Mouse (Mus musculus) bone marrow, adult 2 months (tissue): ENCODE results near the gene Fam219b. TPM values are rescaled to one million over a fixed set of nuclear protein-coding genes. Genes with fewer than 3 reads are reported as not detected.

Experiments
- H3K27ac ChIP-seq: fragments of 200-500 bp; 2 replicates; pipeline ENCODE4 v1.5.1; 2012; ENCODE audit warnings: low read depth, mild to moderate bottlenecking, control low read depth, inconsistent platforms, low read length; ENCODE audit not compliant: control insufficient read depth, poor library complexity, insufficient read depth
- H3K4me1 ChIP-seq: fragments of 200-500 bp; 2 replicates; pipeline ENCODE4 v1.6.1; 2011; ENCODE audit warnings: low read length; ENCODE audit not compliant: control insufficient read depth, insufficient read depth
- H3K4me3 ChIP-seq: fragments of 200-500 bp; replicated peaks from 2 replicates; pipeline ENCODE3; 2011; ENCODE audit warnings: mild to moderate bottlenecking, low read depth, low read length, control low read depth; ENCODE audit not compliant: control insufficient read depth
- CTCF ChIP-seq: fragments of 200-500 bp; IDR thresholded peaks from 2 replicates; pipeline ENCODE4 v1.5.1; 2011; ENCODE audit warnings: low read length, control low read depth; ENCODE audit not compliant: control insufficient read depth, insufficient read depth
- POLR2A ChIP-seq: fragments of 200-500 bp; IDR thresholded peaks from 2 replicates; pipeline ENCODE4 v1.6.1; 2011; ENCODE audit warnings: low read depth, mild to moderate bottlenecking, control low read depth, low read length, borderline replicate concordance; ENCODE audit not compliant: control insufficient read depth
- WGBS: fragments of 180-500 bp; shearing (Covaris S2); methylation state at CpG from one replicate; pipeline ENCODE4 v1.1.7; 2018; 5-methylcytosine and 5-hydroxymethylcytosine counted together
- polyA plus RNA-seq: library from polyadenylated mRNA; stranded (reverse); fragments of >200 nt; gene quantifications from 2 replicates; pipeline ENCODE4 v1.2.4, GENCODE M21; 2011; ENCODE audit warnings: low replicate concordance; ENCODE audit not compliant: missing spikeins, insufficient read depth, insufficient read length

Gene Fam219b
- polyA plus RNA-seq, 1 experiment, result 10.3 TPM

DNA sequence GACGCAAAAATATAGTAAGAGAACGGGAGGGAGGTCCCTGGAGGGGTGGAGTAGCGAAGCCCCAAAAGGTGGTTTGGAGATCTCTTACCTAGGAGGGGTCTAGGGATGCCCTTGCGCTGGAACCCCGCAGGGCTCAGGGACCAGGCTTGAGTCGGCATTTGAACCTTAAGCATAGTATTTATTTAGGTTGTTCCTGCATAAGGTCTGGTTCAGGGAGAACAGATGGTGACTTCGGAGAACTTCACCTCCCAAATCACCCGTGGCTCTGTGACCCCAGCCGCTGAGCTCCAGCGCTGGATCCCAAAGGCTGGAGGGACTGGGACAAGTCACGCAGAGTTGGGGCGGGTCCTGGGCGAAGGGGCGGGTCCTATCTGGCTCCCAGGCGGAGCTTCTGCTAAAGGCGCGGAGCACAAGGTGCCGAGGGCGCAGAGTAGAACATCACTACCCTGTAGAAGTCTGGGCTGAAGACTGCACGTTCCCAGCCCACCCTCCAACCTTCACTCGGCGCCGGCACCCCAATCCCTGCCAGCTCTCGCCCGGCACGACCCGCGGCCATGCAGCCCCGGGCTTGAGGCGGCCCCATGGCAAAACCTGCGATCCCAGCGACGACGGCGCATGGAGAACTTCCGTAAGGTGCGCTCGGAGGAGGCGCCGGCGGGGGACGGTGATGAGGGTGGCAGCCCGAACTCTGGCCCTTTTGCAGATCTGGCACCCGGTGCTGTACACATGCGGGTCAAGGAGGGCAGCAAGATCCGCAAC, 33.5 kb upstream of the Fam219b start, which contains the start of gene Rpp25:
Gene Rpp25, plus strand, starts transcription at position 405 of the 759 bp plus-strand sequence.
- Histone ChIP-seq H3K4me1 (no peaks in the 10 kb centered on the region; the same call in 1 of the 2 replicates), H3K4me3 (no peak within 1 kb of the TSS)
- no peak for TF ChIP-seq POLR2A

DNA sequence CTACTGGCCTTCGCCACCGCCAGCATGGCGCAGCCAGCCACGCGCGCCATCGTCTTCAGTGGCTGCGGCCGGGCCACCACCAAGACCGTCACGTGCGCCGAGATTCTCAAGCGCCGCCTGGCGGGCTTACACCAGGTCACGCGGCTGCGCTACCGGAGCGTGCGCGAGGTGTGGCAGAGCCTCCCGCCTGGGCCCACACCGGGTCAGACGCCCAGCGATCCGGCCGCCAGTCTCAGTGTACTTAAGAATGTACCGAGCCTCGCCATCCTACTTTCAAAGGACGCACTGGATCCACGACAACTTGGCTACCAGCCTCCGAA, 33.0 kb upstream of the Fam219b start:
- Histone ChIP-seq H3K27ac (no peak overlapping the region), H3K4me1 (no peaks in the 10 kb centered on the region; the same call in 1 of the 2 replicates), H3K4me3 (no peak overlapping the region)
- peak; percentile 32; the same call in 1 of the 2 replicates for TF ChIP-seq CTCF
- TF ChIP-seq POLR2A, result no peak
- 2% methylated on average over 34 of the region's 34 CpGs for WGBS

More for the DNA sequence above, 33.5 kb upstream of the Fam219b start, which contains the start of gene Rpp25:
- no peak within 1 kb of the TSS for H3K27ac ChIP-seq
- WGBS, result 1% methylated on average over 46 of the region's 46 CpGs

DNA sequence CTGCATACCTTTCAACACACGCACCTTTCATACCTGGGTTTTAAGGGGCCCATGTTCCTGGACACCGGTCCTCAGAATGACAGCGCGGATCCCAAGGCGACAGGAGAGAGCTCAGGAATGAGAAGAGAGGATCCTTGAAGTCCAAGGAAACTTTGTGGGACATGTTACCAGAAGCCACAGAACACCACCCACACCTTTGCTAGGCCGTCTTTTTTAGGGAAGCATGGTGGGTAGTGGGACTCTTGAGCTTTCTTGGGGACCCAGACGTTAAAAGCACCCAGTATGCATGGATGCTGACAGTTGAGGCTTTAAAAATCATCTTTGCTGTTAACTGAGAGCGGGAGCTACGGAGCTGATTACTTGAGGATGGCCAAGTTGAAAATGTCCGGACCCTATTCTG, 32.4 kb upstream of the Fam219b start:
- TF ChIP-seq CTCF, result no peak
- no peak for TF ChIP-seq POLR2A
- 55% methylated on average over 10 of the region's 10 CpGs for WGBS
- H3K4me3 ChIP-seq, result no peak overlapping the region
- H3K4me1 ChIP-seq, result no peaks in the 10 kb centered on the region; the same call in 1 of the 2 replicates
- H3K27ac ChIP-seq, result no peak overlapping the region

DNA sequence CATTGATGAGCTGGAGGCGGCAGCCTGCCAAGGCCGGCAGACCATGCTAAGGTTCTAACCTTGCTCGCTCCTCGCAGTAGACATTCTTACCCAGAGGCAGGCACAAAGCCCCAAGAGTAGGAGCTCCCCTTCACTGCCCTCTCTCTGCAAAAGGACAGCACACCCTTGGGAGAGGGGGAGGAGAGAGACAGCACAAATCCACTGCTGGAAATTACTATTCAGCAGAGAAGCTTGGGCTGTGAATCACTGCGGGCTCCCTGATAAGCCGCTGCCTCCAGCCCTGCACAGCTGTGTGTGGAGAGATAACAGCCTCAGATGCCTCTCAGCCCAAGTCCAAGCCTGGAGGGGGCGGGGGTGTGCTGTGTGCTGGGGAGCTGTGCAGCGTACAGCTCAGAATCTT, 31.6 kb upstream of the Fam219b start:
- TF ChIP-seq POLR2A (no peak), CTCF (no peak)
- WGBS, result 9% methylated on average over 8 of the region's 8 CpGs

DNA sequence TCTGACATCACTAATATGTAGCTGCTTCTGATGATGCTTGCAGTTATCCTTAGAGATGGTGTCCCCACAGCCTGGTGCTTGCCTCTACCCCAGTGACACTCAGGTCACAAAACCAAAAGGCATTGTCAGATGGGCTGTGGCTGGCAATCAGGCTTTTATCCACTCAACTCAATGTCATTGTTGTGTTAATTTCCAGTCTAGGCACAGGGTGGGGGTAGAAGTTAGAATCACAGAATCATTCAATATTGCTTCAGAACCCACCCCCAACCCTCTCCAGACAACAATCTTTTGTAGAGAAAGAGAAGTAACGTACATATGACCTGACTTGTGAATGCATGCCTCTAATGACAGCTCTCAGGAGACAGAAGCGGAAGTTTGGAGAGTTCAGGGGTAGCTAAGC, 26.8 kb upstream of the Fam219b start:
- TF ChIP-seq CTCF (no peak), POLR2A (no peak)
- no peaks in the 10 kb centered on the region for H3K4me1 ChIP-seq
- 46% methylated on average over 2 of the region's 2 CpGs for WGBS
- H3K27ac ChIP-seq, result no peak overlapping the region
- no peak overlapping the region for H3K4me3 ChIP-seq

More for the DNA sequence above, 31.6 kb upstream of the Fam219b start:
- no peak overlapping the region for H3K27ac ChIP-seq
- no peak overlapping the region for H3K4me3 ChIP-seq
- no peaks in the 10 kb centered on the region; the same call in 1 of the 2 replicates for H3K4me1 ChIP-seq

DNA sequence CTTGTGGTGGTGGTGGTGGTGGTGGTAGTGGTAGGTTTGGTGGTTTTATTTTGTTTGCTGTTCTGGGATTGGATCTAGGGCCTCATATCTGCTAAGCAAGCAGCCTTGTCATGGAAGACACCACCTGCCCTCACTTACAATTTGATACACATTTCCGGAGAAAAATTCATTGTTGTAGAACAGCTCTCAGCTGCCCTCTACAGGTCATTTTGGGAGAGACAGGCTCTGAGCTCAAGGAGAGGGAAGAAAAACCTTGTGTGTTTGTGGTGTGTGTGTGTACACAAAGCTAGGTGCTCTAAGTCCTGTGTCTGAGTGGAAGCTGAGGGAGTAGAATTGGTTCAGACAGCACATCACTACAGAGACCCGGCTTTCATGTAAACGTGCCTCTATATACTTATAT, 20.2 kb upstream of the Fam219b start:
- Histone ChIP-seq H3K4me3 (no peak overlapping the region), H3K27ac (no peak overlapping the region), H3K4me1 (no peaks in the 10 kb centered on the region; the same call in 1 of the 2 replicates)
- TF ChIP-seq CTCF (no peak), POLR2A (no peak)
- WGBS, result 10% methylated on average over 3 of the region's 3 CpGs

DNA sequence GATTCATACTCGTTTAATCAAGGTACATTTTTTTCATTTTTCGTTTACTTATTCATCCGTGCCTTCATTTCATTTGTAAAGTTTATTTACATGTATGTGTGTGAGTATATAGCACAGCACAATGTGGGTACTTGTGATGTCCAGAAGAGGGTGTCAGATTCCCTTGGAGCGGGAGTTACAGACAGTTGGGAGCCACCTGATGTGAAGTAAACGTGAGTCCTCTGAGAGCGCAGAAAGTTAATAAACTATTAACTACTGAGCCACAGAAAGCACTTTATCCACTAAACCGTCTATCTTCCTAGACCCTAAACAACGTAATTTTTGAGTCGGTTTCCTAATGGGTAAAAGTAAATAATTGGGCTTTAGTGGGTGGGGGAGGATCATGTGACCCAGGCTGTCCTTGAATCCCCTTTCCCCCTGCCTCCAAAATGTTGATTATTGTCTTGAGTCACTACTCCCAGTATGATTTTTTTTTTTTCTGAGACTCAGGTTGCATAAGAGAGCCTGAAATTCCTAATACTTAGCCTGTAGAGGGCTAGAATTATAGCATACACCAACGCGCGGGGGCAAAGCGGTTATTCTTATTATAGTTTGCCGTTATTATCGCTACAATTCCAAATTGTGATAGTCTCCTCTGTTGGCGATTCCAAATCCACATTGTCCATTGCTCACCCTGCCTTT, 16.8 kb upstream of the Fam219b start:
- Histone ChIP-seq H3K4me1 (peaks cover 3% of the 10 kb centered on the region; the same call in 1 of the 2 replicates), H3K27ac (peak overlapping the region; percentile 99), H3K4me3 (peak overlapping the region; percentile 98)
- WGBS, result 32% methylated on average over 16 of the region's 16 CpGs
- TF ChIP-seq CTCF (no peak), POLR2A (no peak)
